ENCODE assay signal across 13 mouse cellular contexts in the genomic region with DNA sequence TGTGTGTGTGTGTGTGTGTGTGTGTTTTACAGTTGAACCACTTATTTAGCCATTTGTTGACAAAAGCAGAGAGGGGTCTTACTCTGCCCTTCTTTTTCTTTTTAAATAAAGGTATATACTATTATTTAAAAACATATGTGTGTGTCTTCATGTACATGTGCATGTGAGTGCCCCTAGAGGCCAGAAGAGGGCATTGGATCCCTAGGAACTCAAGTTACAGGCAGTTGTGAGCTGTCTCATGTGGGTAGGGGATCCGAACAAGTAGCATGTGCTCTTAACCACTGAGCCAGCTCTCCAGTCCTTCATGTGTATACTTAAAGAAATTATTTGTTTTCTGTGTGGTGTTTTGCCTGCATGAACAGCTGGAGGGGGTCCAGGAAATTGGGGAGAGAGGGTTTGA. TPM values are rescaled to one million over a fixed set of nuclear protein-coding genes. Genes with fewer than 3 reads are reported as not detected.
A peak's percentile ranks its signal among the peaks of the same experiment; 100 is the strongest.
DNase-seq lines count a peak whose midpoint lies in the region; ATAC-seq and TF ChIP-seq lines count a peak whose summit lies in the region.
"Had no signal": no experiment of that assay in that cellular context is flagged by ENCODE, and none has a peak within 500 bp of the region (broad histone marks: within the 10 kb centered on the region; RNA-seq: fewer than 3 reads in every experiment).

No protein-coding gene starts in this region.

- no peak overlapping the region for H3K27ac ChIP-seq in cerebellum, adult 2 months (ENCODE audit: insufficient read depth, low read length)
- no peak overlapping the region for H3K27ac ChIP-seq in liver, adult 2 months (replicated peaks; ENCODE audit: insufficient read depth, low read depth, low read length)
- peak overlapping the region; percentile 75; the same call in 1 of the 2 replicates for H3K27ac ChIP-seq in forebrain, postnatal 0 days (ENCODE audit: low read depth, low read length)
- H3K27ac ChIP-seq: neural tube, embryonic 12.5 days had no signal

- no peaks in the 10 kb centered on the region for H3K36me3 ChIP-seq in liver, adult 2 months (ENCODE audit: control insufficient read depth, insufficient read depth, low read length)
- H3K36me3 ChIP-seq in G1E (replicated peaks), result no peaks in the 10 kb centered on the region
- H3K36me3 ChIP-seq in forebrain, postnatal 0 days (ENCODE audit: insufficient read depth), result no peaks in the 10 kb centered on the region
- H3K36me3 ChIP-seq: neural tube, embryonic 12.5 days had no signal

- no peak for TF ChIP-seq POLR2A in cerebellum, adult 2 months (IDR thresholded peaks at IDR 0.05; ENCODE audit: borderline replicate concordance, insufficient read depth, low read length)
- no peak for TF ChIP-seq POLR2A in liver, adult 2 months (IDR thresholded peaks at IDR 0.05; ENCODE audit: extremely low read depth, insufficient read depth, low read length)

- H3K79me2 ChIP-seq in liver, adult 2 months (ENCODE audit: control insufficient read depth, insufficient read depth, low read length), result no peaks in the 10 kb centered on the region

- WGBS in cerebellum, adult 2 months, result 31% methylated on average over 1 of the region's 1 CpGs
- 57% methylated on average over 1 of the region's 1 CpGs for WGBS in liver, adult 2 months
- WGBS in forebrain, postnatal 0 days, result 59% methylated on average over 1 of the region's 1 CpGs

- H3K4me2 ChIP-seq in forebrain, postnatal 0 days (ENCODE audit: low read depth), result no peak overlapping the region
- H3K4me2 ChIP-seq: neural tube, embryonic 12.5 days had no signal

- H3K9me3 ChIP-seq in G1E (replicated peaks), result no peaks in the 10 kb centered on the region
- H3K9me3 ChIP-seq in forebrain, postnatal 0 days (ENCODE audit: low read length), result no peaks in the 10 kb centered on the region
- H3K9me3 ChIP-seq: neural tube, embryonic 12.5 days had no signal

- no peaks in the 10 kb centered on the region for H3K27me3 ChIP-seq in cerebellum, adult 2 months (ENCODE audit: control insufficient read depth, insufficient read depth, low read length)
- H3K27me3 ChIP-seq in liver, adult 2 months (ENCODE audit: control insufficient read depth, insufficient read depth, low read length), result no peaks in the 10 kb centered on the region
- peaks cover 9% of the 10 kb centered on the region for H3K27me3 ChIP-seq in G1E (ENCODE audit: insufficient read depth, low read length)
- H3K27me3 ChIP-seq in forebrain, postnatal 0 days (ENCODE audit: insufficient read depth, low read length), result no peaks in the 10 kb centered on the region
- H3K27me3 ChIP-seq: neural tube, embryonic 12.5 days had no signal

- DNase-seq in cerebellum, adult 2 months, result peak in 1 of 2 experiments; percentile 21
- no peak for DNase-seq in cerebellum, adult 9-11 months
- no peak for DNase-seq in liver, adult 2 months (ENCODE audit: extremely low read depth, low read depth, low spot score)
- DNase-seq in liver (no peak), G1E (ENCODE audit: low spot score) (no peak)
- no peak for DNase-seq in forebrain, postnatal 0 days
- DNase-seq in layer of hippocampus, adult 18-20 months (ENCODE audit: low spot score in 2 of 2), result no peak
- DNase-seq in adrenal gland, postnatal 25 days, result no peak
- DNase-seq: adrenal gland, postnatal 36 days; cerebellum, postnatal 36 days; gastrocnemius, postnatal 14 days had no signal

- no peak overlapping the region for H3K4me3 ChIP-seq in cerebellum, adult 2 months (replicated peaks; ENCODE audit: insufficient read depth, low read depth, low read length)
- no peak overlapping the region for H3K4me3 ChIP-seq in liver, adult 2 months (ENCODE audit: insufficient read depth, low read depth, low read length)
- H3K4me3 ChIP-seq in G1E (ENCODE audit: low read depth, low read length), result no peak overlapping the region
- H3K4me3 ChIP-seq in forebrain, postnatal 0 days (ENCODE audit: low read depth, low read length), result no peak overlapping the region
- H3K4me3 ChIP-seq: neural tube, embryonic 12.5 days had no signal

- no peaks in the 10 kb centered on the region for H3K4me1 ChIP-seq in cerebellum, adult 2 months (ENCODE audit: control insufficient read depth, insufficient read depth, low read length)
- H3K4me1 ChIP-seq in liver, adult 2 months (ENCODE audit: control insufficient read depth, insufficient read depth, low read length), result no peaks in the 10 kb centered on the region
- H3K4me1 ChIP-seq in G1E (ENCODE audit: insufficient read depth, low read depth, low read length), result no peaks in the 10 kb centered on the region
- no peaks in the 10 kb centered on the region for H3K4me1 ChIP-seq in forebrain, postnatal 0 days (ENCODE audit: insufficient read depth)
- H3K4me1 ChIP-seq: neural tube, embryonic 12.5 days had no signal

- TF ChIP-seq CTCF in cerebellum, adult 2 months (IDR thresholded peaks at IDR 0.05; ENCODE audit: borderline replicate concordance, insufficient read depth, low read depth, low read length), result peak; percentile 54; the same call in 1 of the 2 replicates
- peak; percentile 12; the same call in 1 of the 2 replicates for TF ChIP-seq CTCF in liver, adult 2 months (IDR thresholded peaks at IDR 0.05; ENCODE audit: low read depth, low read length)
- 0 out of 2 replicates have a peak, but pooled peaks have one; percentile 9 for TF ChIP-seq CTCF in G1E (IDR thresholded peaks at IDR 0.05; ENCODE audit: low read depth, low read length)
- peak; percentile 64 for TF ChIP-seq CTCF in forebrain, postnatal 0 days (IDR thresholded peaks at IDR 0.05; ENCODE audit: low read depth)

- ATAC-seq in G1E (ENCODE audit: extremely low read depth, insufficient number of reproducible peaks, low FRiP score, poor library complexity, severe bottlenecking), result 0 out of 2 replicates have a peak, but pooled peaks have one; percentile 28
- ATAC-seq in forebrain, postnatal 0 days, result no peak
- ATAC-seq: inflammation-experienced regulatory T-cells, adult 6 months had no signal

- H3K9ac ChIP-seq in liver, adult 2 months (ENCODE audit: low read depth, low read length), result no peak overlapping the region
- H3K9ac ChIP-seq in forebrain, postnatal 0 days, result no peak overlapping the region
- H3K9ac ChIP-seq: neural tube, embryonic 12.5 days had no signal

RNA-seq across cellular contexts. Expression of a gene that starts 7.0 kb away (rescaled TPM):
- 28.5 and 32.4 TPM in 2 replicates for polyA plus RNA-seq in cerebellum, adult 2 months (2012; rRNA removed)
- total RNA-seq in liver, adult 2 months (2014; rRNA removed), result 4.3 and 4.8 TPM in 2 replicates
- polyA plus RNA-seq in liver, adult 2 months (2012; rRNA removed), result 7.9 and 8.0 TPM in 2 replicates
- total RNA-seq in G1E (2014; fragmentation: Nextera tagmentation) (26.4 and 33.0 TPM in 2 replicates), G1E (2017) (47.4 and 48.8 TPM in 2 replicates)
- polyA plus RNA-seq in G1E (2012), result 20.9 and 23.4 TPM in 2 replicates
- total RNA-seq in forebrain, postnatal 0 days (2014; rRNA removed), result 33.7 and 37.5 TPM in 2 replicates
- 49.0 and 54.4 TPM in 2 replicates for polyA plus RNA-seq in forebrain, postnatal 0 days (2015; fragmentation: Nextera tagmentation; extraction: Ambion mirVana)
- 10 to 100 TPM; 17.2 to 18.5 TPM for total RNA-seq in layer of hippocampus, adult 18-20 months (2021)
- 14.3 and 19.9 TPM in 2 replicates for total RNA-seq in adrenal gland, postnatal 25 days (2021)

Comparison
In these comparisons a context has a peak if more than half of its experiments do, and no peak if none do; other contexts are left out.
1. CTCF ChIP-seq: peak in every context shown above with its lines; median percentile 64 in forebrain, postnatal 0 days; 54 in cerebellum, adult 2 months; 12 in liver, adult 2 months; 9 in G1E.